Mouse (Mus musculus) cerebellum, adult 2 months (tissue): ENCODE results near the gene Eif4e1b.

Experiments used
- CTCF ChIP-seq: fragments of 200-500 bp; IDR thresholded peaks from 2 replicates; pipeline ENCODE4 v1.5.1; 2011; ENCODE audit warnings: low read depth, mild to moderate bottlenecking, control low read depth, low read length, moderate library complexity, borderline replicate concordance; ENCODE audit not compliant: insufficient read depth
- POLR2A ChIP-seq: fragments of 200-500 bp; IDR thresholded peaks from 2 replicates; pipeline ENCODE4 v1.6.1; 2011; ENCODE audit warnings: low read length, control low read depth, borderline replicate concordance; ENCODE audit not compliant: insufficient read depth

- TF ChIP-seq POLR2A (no peak), CTCF (no peak)
Observed at GRCm38 (mm10) chr13:54837471-54837889, 53.7 kb downstream of the Eif4e1b start.
